Mouse (Mus musculus): ENCODE data around the gene Chd3. TPM values are rescaled to one million over a fixed set of nuclear protein-coding genes. Genes with fewer than 3 reads are reported as not detected.

Chd3 gene
- total and polyA plus RNA-seq, 3 experiments: 31.9 to 92.0 (median 66.4) TPM

DNA sequence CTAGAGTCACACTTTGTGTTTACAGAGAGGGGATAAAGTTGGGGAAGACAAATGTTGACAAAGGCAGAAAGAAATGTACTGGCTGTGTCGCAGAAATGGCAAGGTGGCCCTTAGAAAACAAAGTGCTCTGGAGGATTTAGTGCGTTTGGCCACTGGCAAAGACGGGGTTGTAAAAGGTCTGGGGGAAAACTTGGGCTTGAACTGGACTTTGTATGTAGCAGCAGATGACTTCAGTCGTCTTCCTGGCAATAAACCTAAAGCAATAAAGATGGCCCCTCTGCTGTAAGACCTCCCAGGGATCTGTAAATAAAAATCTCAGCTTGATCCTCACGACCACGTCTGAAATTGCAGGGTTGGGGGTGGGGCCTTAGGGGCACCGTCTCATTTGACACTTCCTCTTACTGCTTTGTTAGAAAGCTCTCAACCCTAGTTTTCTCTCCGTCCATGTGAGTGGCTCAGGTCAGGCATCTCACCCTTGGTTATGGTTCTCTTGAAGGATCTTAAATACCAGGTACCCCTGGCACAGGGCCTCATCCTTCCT lies 36.4 kb downstream of the Chd3 start:
- dilution Hi-C loops (cut with MboI; ENCODE audit: extremely low pct_ligation_motif_present, extremely low pct_unique_long_range_greater_than_20kb, low sequenced_read_pairs): no loop called here
- H3K4me1 ChIP-seq (ENCODE audit: control insufficient read depth in 1 of 2, insufficient read depth in 2 of 2): peaks cover 5 to 14% of the 10 kb centered on the region in 2 experiments; a peak in 3 of 4 replicates
- H3K9me3 ChIP-seq (replicated peaks; ENCODE audit: low read length): peaks cover 3% of the 10 kb centered on the region

DNA sequence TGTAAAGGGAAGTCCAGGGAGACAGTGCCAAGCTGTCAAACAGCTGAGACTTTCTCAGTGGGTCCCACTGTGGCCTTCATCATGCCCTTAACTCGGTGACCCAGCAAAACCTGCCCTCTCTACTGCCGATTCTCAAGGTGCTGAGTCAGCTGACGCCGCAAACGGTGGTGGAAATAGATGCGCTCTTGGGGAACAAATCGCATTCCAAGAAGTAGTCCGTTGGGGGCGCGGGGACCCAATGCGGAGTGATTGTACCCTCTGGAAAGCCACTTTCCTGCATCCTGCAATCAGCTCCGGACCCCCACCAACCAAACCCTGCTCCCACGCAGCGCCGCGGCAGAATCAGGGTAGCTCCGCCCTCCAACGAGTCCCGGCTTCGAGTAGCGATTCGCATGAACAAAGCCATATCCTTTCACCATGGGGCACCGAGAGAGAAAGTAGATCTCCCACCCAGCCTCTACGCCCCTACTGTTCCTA lies 37.2 kb downstream of the Chd3 start:
- H3K4me2 ChIP-seq (ENCODE audit: insufficient read depth, low read depth, poor library complexity, severe bottlenecking): peak overlapping the region; percentile 63
- H3K4me3 ChIP-seq (replicated peaks in 1 of 3; ENCODE audit: low read depth in 2 of 3, low read length in 2 of 3, poor library complexity in 1 of 3): peak overlapping the region; percentile 21 to 55 (median 47)
- DNase-seq (ENCODE audit: extremely low read depth): no peak
- TF ChIP-seq IRF4 (IDR thresholded peaks at IDR 0.05; ENCODE audit: low read depth, low read length) (peak; percentile 53; the same call in 1 of the 2 replicates), TCF12 (IDR thresholded peaks at IDR 0.05; ENCODE audit: low read depth, low read length) (peak; percentile 68), HCFC1 (IDR thresholded peaks at IDR 0.05; ENCODE audit: low read depth, low read length) (peak; percentile 56), JUND (conservative IDR thresholded peaks at IDR 0.05; ENCODE audit: low read depth, low read length) (no peak), ZMIZ1 (IDR thresholded peaks at IDR 0.05; ENCODE audit: low read depth, low read length) (no peak), TBP (conservative IDR thresholded peaks at IDR 0.05; ENCODE audit: low read depth, low read length) (0 out of 2 replicates have a peak, but pooled peaks have one; percentile 48), CHD2 (IDR thresholded peaks at IDR 0.05; ENCODE audit: low read length) (peak; percentile 68; the same call in 1 of the 2 replicates), MEF2A (IDR thresholded peaks at IDR 0.05; ENCODE audit: borderline replicate concordance, low read depth, low read length) (0 out of 2 replicates have a peak, but pooled peaks have one; percentile 24), KAT2A (IDR thresholded peaks at IDR 0.05; ENCODE audit: insufficient replicate concordance, low read length) (peak; percentile 87), MAFK (IDR thresholded peaks at IDR 0.05; ENCODE audit: insufficient replicate concordance, low read length) (peak; percentile 99), ETS1 (conservative IDR thresholded peaks at IDR 0.05; ENCODE audit: low read depth, low read length) (no peak), PAX5 (IDR thresholded peaks at IDR 0.05; ENCODE audit: low read length) (no peak), NELFE (IDR thresholded peaks at IDR 0.05; ENCODE audit: low read depth, low read length) (peak; percentile 82), SIN3A (IDR thresholded peaks at IDR 0.05; ENCODE audit: low read length) (peak; percentile 28; the same call in 1 of the 2 replicates), GABPA (IDR thresholded peaks at IDR 0.05; ENCODE audit: insufficient replicate concordance, low read depth, low read length) (no peak), ELF1 (IDR thresholded peaks at IDR 0.05; ENCODE audit: low read depth, low read length) (0 out of 2 replicates have a peak, but pooled peaks have one; percentile 14), POLR2A (IDR thresholded peaks at IDR 0.05; ENCODE audit: low read depth, low read length) (peak; percentile 71), BHLHE40 (IDR thresholded peaks at IDR 0.05; ENCODE audit: low read depth, low read length) (no peak), MAX (IDR thresholded peaks at IDR 0.05; ENCODE audit: low read length) (peak; percentile 38; the same call in 1 of the 2 replicates)
- no peaks in the 10 kb centered on the region for H3K36me3 ChIP-seq (replicated peaks in 1 of 2; ENCODE audit: control insufficient read depth in 1 of 2, insufficient read depth in 1 of 2, low read length in 1 of 2)
- dilution Hi-C loops (cut with MboI; ENCODE audit: extremely low pct_ligation_motif_present, extremely low pct_unique_long_range_greater_than_20kb, low sequenced_read_pairs): no loop called here
- no peaks in the 10 kb centered on the region for H3K79me2 ChIP-seq (replicated peaks; ENCODE audit: control insufficient read depth, extremely low read depth, insufficient read depth, poor library complexity, severe bottlenecking)
- no peak overlapping the region for H3K27ac ChIP-seq (ENCODE audit: insufficient read depth, low read depth)
- no peaks in the 10 kb centered on the region for H3K9me3 ChIP-seq (replicated peaks; ENCODE audit: low read length)
- H3K4me1 ChIP-seq (ENCODE audit: control insufficient read depth in 1 of 2, insufficient read depth in 2 of 2): peaks cover 5 to 14% of the 10 kb centered on the region in 2 experiments; a peak in 3 of 4 replicates
- peaks cover 33% of the 10 kb centered on the region for H3K27me3 ChIP-seq (replicated peaks)
- in situ Hi-C loops (cut with MboI; ENCODE audit: low pct_ligation_motif_present, low pct_unique_long_range_greater_than_20kb, low sequenced_read_pairs): loop anchor here (5.0 kb wide), 2 partner anchors 35 to 60 kb away; partner anchors contain the start of gene Chd3
- peak overlapping the region; percentile 50 for H3K9ac ChIP-seq (ENCODE audit: insufficient read depth, low read depth)

More for the DNA sequence above, 36.4 kb downstream of the Chd3 start:
- H3K27ac ChIP-seq (ENCODE audit: insufficient read depth, low read depth): no peak overlapping the region
- no peaks in the 10 kb centered on the region for H3K36me3 ChIP-seq (replicated peaks in 1 of 2; ENCODE audit: control insufficient read depth in 1 of 2, insufficient read depth in 1 of 2, low read length in 1 of 2)
- H3K4me2 ChIP-seq (ENCODE audit: insufficient read depth, low read depth, poor library complexity, severe bottlenecking): peak overlapping the region; percentile 52; the same call in 1 of the 2 replicates
- in situ Hi-C loops (cut with MboI; ENCODE audit: low pct_ligation_motif_present, low pct_unique_long_range_greater_than_20kb, low sequenced_read_pairs): loop anchor here (5.0 kb wide), 2 partner anchors 35 to 60 kb away; partner anchors contain the start of gene Chd3
- TF ChIP-seq CHD2 (IDR thresholded peaks at IDR 0.05; ENCODE audit: low read length) (0 out of 2 replicates have a peak, but pooled peaks have one; percentile 22), ZKSCAN1 (IDR thresholded peaks at IDR 0.05; ENCODE audit: borderline replicate concordance, low read depth, low read length) (no peak)
- no peak for DNase-seq (ENCODE audit: extremely low read depth)
- no peak overlapping the region for H3K4me3 ChIP-seq (replicated peaks in 1 of 3; ENCODE audit: low read depth in 2 of 3, low read length in 2 of 3, poor library complexity in 1 of 3)
- H3K27me3 ChIP-seq (replicated peaks): peaks cover 25% of the 10 kb centered on the region
- peak overlapping the region; percentile 50 for H3K9ac ChIP-seq (ENCODE audit: insufficient read depth, low read depth)
- no peaks in the 10 kb centered on the region for H3K79me2 ChIP-seq (replicated peaks; ENCODE audit: control insufficient read depth, extremely low read depth, insufficient read depth, poor library complexity, severe bottlenecking)

Data from CH12.LX (cell line).